Mouse (Mus musculus): Measurements from ENCODE around the gene Nt5c2.

- no peak for TF ChIP-seq CTCF (IDR thresholded peaks at IDR 0.05; ENCODE audit: borderline replicate concordance, insufficient read depth, low read length)
- no peak for TF ChIP-seq POLR2A (IDR thresholded peaks at IDR 0.05; ENCODE audit: low read depth, low read length)
Measured at GRCm38 (mm10) chr19:47017831-47018230, 2.9 kb upstream of the Nt5c2 start.
